Mouse (Mus musculus) lung, adult 2 months (tissue): ENCODE results near the gene Rtl10.

Source experiments
- CTCF ChIP-seq: fragments of 200-500 bp; IDR thresholded peaks from 2 replicates; pipeline ENCODE4 v1.5.1; 2011; ENCODE audit warnings: mild to moderate bottlenecking, low read length, control low read depth; ENCODE audit not compliant: insufficient read depth
- POLR2A ChIP-seq: fragments of 200-500 bp; IDR thresholded peaks from 2 replicates; pipeline ENCODE4 v1.6.1; 2011; ENCODE audit warnings: low read depth, mild to moderate bottlenecking, control low read depth, low read length, borderline replicate concordance; ENCODE audit errors: extremely low read depth

GRCm38 (mm10) chr16:18482431-18482830, 16.3 kb upstream of the Rtl10 start:
- no peak for TF ChIP-seq POLR2A
- TF ChIP-seq CTCF = no peak
